Mouse (Mus musculus) kidney, embryonic 15.5 days (tissue): ENCODE data around the gene Atat1. TPM values are rescaled to one million over a fixed set of nuclear protein-coding genes. Genes with fewer than 3 reads are reported as not detected.

Experiments
- ATAC-seq: fragments of 200-750 bp; cut with Nextera tagmentation; replicated peaks from 2 replicates; pipeline ENCODE4 v1.8.0; 2017; ENCODE audit warnings: moderate TSS enrichment; ENCODE audit not compliant: low FRiP score
- H3K27ac ChIP-seq: fragments of 300-500 bp; sonication (generic); 2 replicates; pipeline ENCODE4 v1.5.1; 2015; ENCODE audit warnings: mild to moderate bottlenecking, inconsistent platforms
- H3K27me3 ChIP-seq: fragments of 300-500 bp; sonication (generic); 2 replicates; pipeline ENCODE4 v1.6.1; 2015; ENCODE audit warnings: inconsistent platforms
- H3K36me3 ChIP-seq: fragments of 300-500 bp; sonication (generic); 2 replicates; pipeline ENCODE4 v1.6.1; 2015; ENCODE audit warnings: inconsistent platforms
- H3K4me1 ChIP-seq: fragments of 300-500 bp; sonication (generic); 2 replicates; pipeline ENCODE4 v1.6.1; 2015; ENCODE audit warnings: inconsistent platforms
- H3K4me2 ChIP-seq: fragments of 300-500 bp; sonication (generic); 2 replicates; pipeline ENCODE4 v1.6.1; 2015; ENCODE audit warnings: moderate library complexity, mild to moderate bottlenecking, inconsistent platforms
- H3K4me3 ChIP-seq: fragments of 300-500 bp; sonication (generic); replicated peaks from 2 replicates; pipeline ENCODE4 v1.5.1; 2015; ENCODE audit warnings: mild to moderate bottlenecking, inconsistent platforms
- H3K9ac ChIP-seq: fragments of 300-500 bp; sonication (generic); 2 replicates; pipeline ENCODE4 v1.6.1; 2015; ENCODE audit warnings: mild to moderate bottlenecking, inconsistent platforms
- H3K9me3 ChIP-seq: fragments of 300-500 bp; sonication (generic); replicated peaks from 2 replicates; pipeline ENCODE4 v1.6.1; 2016; ENCODE audit warnings: inconsistent platforms
- WGBS: fragments of 180-500 bp; shearing (Covaris S2); methylation state at CpG from one replicate; pipeline ENCODE4 v1.1.7; 2015; ENCODE audit warnings: mixed read lengths; 5-methylcytosine and 5-hydroxymethylcytosine counted together
- microRNA counts: library from miRNA; unstranded; fragments of <30 nt; microRNA quantifications from one replicate; lab custom pipeline; 2016
- microRNA-seq: library from miRNA; unstranded; fragments of <30 nt; microRNA quantifications from one replicate; pipeline ENCODE4, GENCODE M21; 2016
- polyA plus RNA-seq: library from polyadenylated mRNA; unstranded; fragments of >200 nt; fragmentation: Nextera tagmentation; extraction: Ambion mirVana; gene quantifications from 2 replicates; pipeline ENCODE4 v1.2.1, GENCODE M21; 2015

Atat1 gene
- polyA plus RNA-seq, 1 experiment from 2014 or later, result 91.6 TPM

GRCm38 (mm10) chr17:35848112-35848511 lies 61.8 kb downstream of the Atat1 start:
- WGBS, result 54% methylated on average over 1 of the region's 1 CpGs
- Histone ChIP-seq H3K9ac (no peak overlapping the region), H3K4me1 (peaks cover 2% of the 10 kb centered on the region), H3K4me2 (no peak overlapping the region), H3K27ac (no peak overlapping the region), H3K4me3 (no peak overlapping the region), H3K36me3 (peaks cover 88% of the 10 kb centered on the region), H3K27me3 (no peaks in the 10 kb centered on the region), H3K9me3 (no peaks in the 10 kb centered on the region)
- peak; percentile 60; the same call in 1 of the 2 replicates for ATAC-seq

MicroRNAs within 50 kb of the gene (microRNA counts, 519-probe panel; counts per million panel counts)
- microRNA mmu-miR-1894-3p (lab: Ali Mortazavi, UCI), result 31.7 counts per million
- 2,182 counts per million, percentile 23 among the panel's probes with 10 or more counts for microRNA mmu-miR-1894-5p (lab: Ali Mortazavi, UCI)

Small RNA genes lying within 50 kb of the gene (microRNA-seq; reads per million reads assigned to microRNA genes)
- not detected for gene Gm28033
- not detected for gene Mir1894

Other genes starting within 250 kb of the Atat1 start
- 15.9 and 18.8 TPM in 2 replicates for gene Vars2, start 242.5 kb downstream of the Atat1 start, polyA plus RNA-seq
- 48.5 and 49.9 TPM in 2 replicates for gene Gtf2h4, start 236.3 kb downstream of the Atat1 start, polyA plus RNA-seq
- gene Ddr1, start 205.5 kb downstream of the Atat1 start, polyA plus RNA-seq, result 83.0 and 86.1 TPM in 2 replicates
- 25.3 and 25.4 TPM in 2 replicates for gene Ier3, start 88.4 kb downstream of the Atat1 start, polyA plus RNA-seq
- gene Flot1, start 86.8 kb downstream of the Atat1 start, polyA plus RNA-seq, result 42.3 and 44.6 TPM in 2 replicates
- gene Tubb5, start 71.8 kb downstream of the Atat1 start, polyA plus RNA-seq, result 951 and 997 TPM in 2 replicates
- 16.5 TPM in 2 replicates for gene Mdc1, start 68.6 kb downstream of the Atat1 start, polyA plus RNA-seq
- gene Nrm, start 48.8 kb downstream of the Atat1 start, polyA plus RNA-seq, result 58.0 and 65.7 TPM in 2 replicates
- gene Ppp1r18, start 44.5 kb downstream of the Atat1 start, polyA plus RNA-seq, result 20.8 and 23.2 TPM in 2 replicates
- 40.9 and 42.4 TPM in 2 replicates for gene Dhx16, start 30.3 kb downstream of the Atat1 start, polyA plus RNA-seq
- gene 2310061I04Rik, start 12.6 kb downstream of the Atat1 start, polyA plus RNA-seq, result 31.2 and 34.7 TPM in 2 replicates
- gene Mrps18b, start 6.3 kb upstream of the Atat1 start, polyA plus RNA-seq, result 88.9 and 89.4 TPM in 2 replicates
- gene Ppp1r10, start 6.4 kb upstream of the Atat1 start, polyA plus RNA-seq, result 47.5 and 47.6 TPM in 2 replicates
- gene Abcf1, start 59.7 kb upstream of the Atat1 start, polyA plus RNA-seq, result 98.1 and 103 TPM in 2 replicates
- 51.5 and 52.4 TPM in 2 replicates for gene Gnl1, start 69.8 kb upstream of the Atat1 start, polyA plus RNA-seq
- gene Prr3, start 70.2 kb upstream of the Atat1 start, polyA plus RNA-seq, result 41.5 and 42.5 TPM in 2 replicates
- gene H2-T24, start 110.5 kb upstream of the Atat1 start, polyA plus RNA-seq, result 2.9 and 3.5 TPM in 2 replicates
- gene H2-T23, start 122.8 kb upstream of the Atat1 start, polyA plus RNA-seq, result 4.3 and 4.5 TPM in 2 replicates
- gene H2-T22, start 132.7 kb upstream of the Atat1 start, polyA plus RNA-seq, result 13.8 and 14.1 TPM in 2 replicates
- not detected in 2 replicates for gene Gm6034, start 132.9 kb upstream of the Atat1 start, polyA plus RNA-seq
- not detected in 2 replicates for gene Gm11127, start 148.3 kb upstream of the Atat1 start, polyA plus RNA-seq
- gene Gm19684, start 211.6 kb upstream of the Atat1 start, polyA plus RNA-seq, result not detected in 2 replicates
- gene Gm7030, start 219.3 kb upstream of the Atat1 start, polyA plus RNA-seq, result not detected in 2 replicates